25 mouse cellular contexts compared by ENCODE assay signal in genomic region chr5:128526432-128526831, GRCm38 (mm10).
"Had no signal": no experiment of that assay in that cellular context is flagged by ENCODE, and none has a peak within 500 bp of the region (broad histone marks: within the 10 kb centered on the region; RNA-seq: fewer than 3 reads in every experiment).

No protein-coding gene starts in this region.

- H3K4me2 ChIP-seq: heart, embryonic 12.5 days; hindbrain, embryonic 12.5 days; hindbrain, embryonic 14.5 days; intestine, embryonic 15.5 days; limb, embryonic 13.5 days; limb, embryonic 15.5 days had no signal

- H3K4me3 ChIP-seq: gastrocnemius, adult 2 months; heart, embryonic 10.5 days; heart, embryonic 12.5 days; hindbrain, embryonic 10.5 days; hindbrain, embryonic 12.5 days; intestine, embryonic 15.5 days; limb, embryonic 13.5 days; limb, embryonic 15.5 days had no signal

- H3K9ac ChIP-seq: heart, embryonic 12.5 days; hindbrain, embryonic 12.5 days; hindbrain, embryonic 14.5 days; intestine, embryonic 15.5 days; limb, embryonic 13.5 days; limb, embryonic 15.5 days had no signal

- ATAC-seq: hindbrain, embryonic 16.5 days; inflammation-experienced regulatory T-cells, adult 6 months; intestine, embryonic 15.5 days; intestine, postnatal 0 days had no signal

- H3K9me3 ChIP-seq: heart, embryonic 10.5 days; heart, embryonic 12.5 days; hindbrain, embryonic 10.5 days; hindbrain, embryonic 12.5 days; intestine, embryonic 15.5 days; limb, embryonic 13.5 days; limb, embryonic 15.5 days had no signal

- H3K36me3 ChIP-seq: heart, embryonic 10.5 days; heart, embryonic 12.5 days; hindbrain, embryonic 10.5 days; hindbrain, embryonic 12.5 days; intestine, embryonic 15.5 days; limb, embryonic 13.5 days; limb, embryonic 15.5 days had no signal

- H3K27me3 ChIP-seq: intestine, embryonic 15.5 days; limb, embryonic 13.5 days; limb, embryonic 15.5 days had no signal

- H3K27ac ChIP-seq: gastrocnemius, adult 2 months; heart, embryonic 10.5 days; hindbrain, embryonic 12.5 days; hindbrain, embryonic 14.5 days; intestine, embryonic 15.5 days; kidney, postnatal 0 days; limb, embryonic 13.5 days; limb, embryonic 15.5 days had no signal

- DNase-seq: gastrocnemius, adult 2 months; gastrocnemius, postnatal 10 days; gastrocnemius, postnatal 25 days; heart, adult 18-20 months; heart, postnatal 10 days; heart, postnatal 4 days; kidney, adult 18-20 months; kidney, adult 8-10 months; kidney, postnatal 14 days; kidney, postnatal 36 days; layer of hippocampus, adult 9-11 months; layer of hippocampus, postnatal 36 days; left cerebral cortex, postnatal 4 days had no signal
